Comparison of ENCODE assay signal across 10 mouse cellular contexts in the genomic region with DNA sequence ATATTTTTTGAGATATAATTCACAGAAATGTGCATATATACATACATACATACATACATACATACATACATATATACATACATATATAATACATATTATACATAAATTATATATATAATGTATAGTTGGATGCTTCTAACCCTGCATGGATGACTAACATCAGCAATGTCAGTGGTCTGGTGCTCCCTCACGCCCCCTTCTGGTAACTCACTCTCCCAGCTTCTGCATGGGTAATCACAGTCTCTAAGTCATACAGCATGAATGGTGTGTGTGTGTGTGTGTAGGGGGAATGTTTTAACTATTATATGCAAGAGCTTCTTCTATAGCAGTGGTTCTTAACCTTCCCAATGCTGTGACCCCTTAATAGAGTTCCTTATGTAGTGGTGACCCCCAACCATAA.
DNase-seq lines count a peak whose midpoint lies in the region; ATAC-seq lines count a peak whose summit lies in the region.
"Had no signal": no experiment of that assay in that cellular context is flagged by ENCODE, and none has a peak within 500 bp of the region (broad histone marks: within the 10 kb centered on the region; RNA-seq: fewer than 3 reads in every experiment).

No protein-coding gene starts in this region.

- H3K9me3 ChIP-seq in intestine, embryonic 15.5 days: no peaks in the 10 kb centered on the region
- H3K9me3 ChIP-seq: megakaryocyte, embryonic 14.5 days had no signal

- H3K27me3 ChIP-seq in intestine, embryonic 15.5 days (replicated peaks): no peaks in the 10 kb centered on the region

- no peak overlapping the region for H3K9ac ChIP-seq in intestine, embryonic 15.5 days

- no peak overlapping the region for H3K4me2 ChIP-seq in intestine, embryonic 15.5 days (replicated peaks)

- WGBS in intestine, embryonic 15.5 days: 23% methylated on average over 1 of the region's 1 CpGs

- no peaks in the 10 kb centered on the region for H3K4me1 ChIP-seq in intestine, embryonic 15.5 days (replicated peaks)

- H3K27ac ChIP-seq in intestine, embryonic 15.5 days: no peak overlapping the region

- no peak overlapping the region for H3K4me3 ChIP-seq in intestine, embryonic 15.5 days (replicated peaks)
- H3K4me3 ChIP-seq: megakaryocyte, embryonic 14.5 days had no signal

- no peaks in the 10 kb centered on the region for H3K36me3 ChIP-seq in intestine, embryonic 15.5 days

- DNase-seq in kidney, postnatal 10 days: peak; percentile 55
- DNase-seq in kidney, postnatal 14 days: no peak
- peak; percentile 34 to 58 for DNase-seq in CD8-positive naive resting alpha-beta T cell, adult 2 months (ENCODE audit: low read depth in 2 of 2, low spot score in 2 of 2)
- peak; percentile 49 for DNase-seq in R1 (ENCODE audit: low read depth, low spot score)
- peak; percentile 70 for DNase-seq in naive thymus-derived CD4-positive, alpha-beta T cell, adult 2 months (ENCODE audit: low read depth)
- DNase-seq in urinary bladder, postnatal 25 days (ENCODE audit: low spot score): no peak
- no peak for DNase-seq in frontal cortex, postnatal 10 days (ENCODE audit: low spot score in 2 of 2)
- DNase-seq: cerebellum, adult 11 months had no signal

- no peak for ATAC-seq in intestine, embryonic 15.5 days

Comparison
In these comparisons a context has a peak if more than half of its experiments do, and no peak if none do; other contexts are left out.
1. DNase-seq: peak in kidney, postnatal 10 days (single experiment), CD8-positive naive resting alpha-beta T cell, adult 2 months (2 of 2), R1 (single experiment) and naive thymus-derived CD4-positive, alpha-beta T cell, adult 2 months (single experiment); none in kidney, postnatal 14 days (single experiment), urinary bladder, postnatal 25 days (single experiment) and frontal cortex, postnatal 10 days (0 of 2).